8 mouse cellular contexts compared by ENCODE assay signal in genomic region chr7:80904921-80905515, GRCm38 (mm10). TPM values are rescaled to one million over a fixed set of nuclear protein-coding genes. Genes with fewer than 3 reads are reported as not detected.
DNase-seq lines count a peak whose midpoint lies in the region; ATAC-seq lines count a peak whose summit lies in the region.

Gene Nmb, minus strand, starts transcription at chr7:80905076.

- H3K27ac ChIP-seq in embryonic facial prominence, embryonic 14.5 days (replicated peaks; ENCODE audit: low read depth, low read length) = no peak within 1 kb of the TSS
- H3K27ac ChIP-seq in intestine, embryonic 16.5 days (ENCODE audit: low read length) = no peak within 1 kb of the TSS
- no peak within 1 kb of the TSS for H3K27ac ChIP-seq in limb, embryonic 15.5 days
- no peak within 1 kb of the TSS; the same call in 1 of the 2 replicates for H3K27ac ChIP-seq in midbrain, embryonic 14.5 days (replicated peaks; ENCODE audit: low read depth, low read length)

- H3K36me3 ChIP-seq in embryonic facial prominence, embryonic 14.5 days (ENCODE audit: control insufficient read depth, insufficient read depth, low read length) = peaks cover 18% of the 10 kb centered on the region
- no peaks in the 10 kb centered on the region for H3K36me3 ChIP-seq in intestine, embryonic 16.5 days (ENCODE audit: control insufficient read depth, insufficient read depth, low read length)
- H3K36me3 ChIP-seq in limb, embryonic 15.5 days = peaks cover 28% of the 10 kb centered on the region
- peaks cover 23% of the 10 kb centered on the region for H3K36me3 ChIP-seq in midbrain, embryonic 14.5 days (ENCODE audit: control insufficient read depth, insufficient read depth, low read length)

- peak within 1 kb of the TSS; percentile 46 for H3K4me3 ChIP-seq in embryonic facial prominence, embryonic 14.5 days (ENCODE audit: low read depth, low read length)
- H3K4me3 ChIP-seq in intestine, embryonic 16.5 days (ENCODE audit: low read length) = peak within 1 kb of the TSS; percentile 54
- H3K4me3 ChIP-seq in limb, embryonic 15.5 days = peak within 1 kb of the TSS; percentile 45
- H3K4me3 ChIP-seq in midbrain, embryonic 14.5 days (replicated peaks; ENCODE audit: low read depth, low read length) = peak within 1 kb of the TSS; percentile 35

- no peaks in the 10 kb centered on the region for H3K27me3 ChIP-seq in embryonic facial prominence, embryonic 14.5 days (replicated peaks; ENCODE audit: control insufficient read depth, insufficient read depth, low read length)
- no peaks in the 10 kb centered on the region for H3K27me3 ChIP-seq in intestine, embryonic 16.5 days (replicated peaks; ENCODE audit: control insufficient read depth, insufficient read depth, low read length)
- H3K27me3 ChIP-seq in limb, embryonic 15.5 days = no peaks in the 10 kb centered on the region
- no peaks in the 10 kb centered on the region for H3K27me3 ChIP-seq in midbrain, embryonic 14.5 days (ENCODE audit: control insufficient read depth, insufficient read depth, low read length)

- H3K4me2 ChIP-seq in embryonic facial prominence, embryonic 14.5 days (ENCODE audit: low read depth, low read length) = peak within 1 kb of the TSS; percentile 83
- peak within 1 kb of the TSS; percentile 93 for H3K4me2 ChIP-seq in intestine, embryonic 16.5 days (ENCODE audit: low read depth, low read length)
- peak within 1 kb of the TSS; percentile 88 for H3K4me2 ChIP-seq in limb, embryonic 15.5 days
- H3K4me2 ChIP-seq in midbrain, embryonic 14.5 days (ENCODE audit: low read length) = peak within 1 kb of the TSS; percentile 79

- 3% methylated on average over 15 of the region's 19 CpGs for WGBS in embryonic facial prominence, embryonic 14.5 days
- 4% methylated on average over 19 of the region's 19 CpGs for WGBS in intestine, embryonic 16.5 days
- 5% methylated on average over 19 of the region's 19 CpGs for WGBS in limb, embryonic 15.5 days
- 6% methylated on average over 19 of the region's 19 CpGs for WGBS in midbrain, embryonic 14.5 days

- ATAC-seq in embryonic facial prominence, embryonic 14.5 days (ENCODE audit: low read depth) = peak; percentile 71
- ATAC-seq in intestine, embryonic 16.5 days = peak; percentile 51
- ATAC-seq in limb, embryonic 15.5 days (ENCODE audit: insufficient number of reproducible peaks, low FRiP score, low TSS enrichment, low read depth) = no peak
- peak; percentile 53 for ATAC-seq in midbrain, embryonic 14.5 days (ENCODE audit: low FRiP score, low TSS enrichment)

- DNase-seq in layer of hippocampus, adult 11-12 months (ENCODE audit: low spot score) = peak; percentile 49
- no peak for DNase-seq in layer of hippocampus, adult 9-10 months (ENCODE audit: low spot score)
- peak; percentile 88 for DNase-seq in embryonic facial prominence, embryonic 14.5 days (ENCODE audit: low spot score)
- peak; percentile 98 for DNase-seq in heart, adult 11 months
- peak; percentile 87 for DNase-seq in midbrain, embryonic 14.5 days
- peak; percentile 52 to 75 for DNase-seq in spleen, postnatal 4 days (ENCODE audit: low spot score in 2 of 2)

- H3K4me1 ChIP-seq in embryonic facial prominence, embryonic 14.5 days (ENCODE audit: control insufficient read depth, insufficient read depth, low read length) = 0 out of 2 replicates have a peak, but pooled peaks cover 7% of the 10 kb centered on the region
- H3K4me1 ChIP-seq in intestine, embryonic 16.5 days (ENCODE audit: control insufficient read depth, insufficient read depth, low read length) = peaks cover 10% of the 10 kb centered on the region
- H3K4me1 ChIP-seq in limb, embryonic 15.5 days = peaks cover 24% of the 10 kb centered on the region
- H3K4me1 ChIP-seq in midbrain, embryonic 14.5 days (ENCODE audit: control insufficient read depth, insufficient read depth, low read length) = peaks cover 18% of the 10 kb centered on the region; the same call in 1 of the 2 replicates

- H3K9me3 ChIP-seq in embryonic facial prominence, embryonic 14.5 days (ENCODE audit: control insufficient read depth, low read length) = no peaks in the 10 kb centered on the region
- H3K9me3 ChIP-seq in intestine, embryonic 16.5 days (ENCODE audit: control insufficient read depth, low read length) = no peaks in the 10 kb centered on the region
- no peaks in the 10 kb centered on the region for H3K9me3 ChIP-seq in limb, embryonic 15.5 days
- H3K9me3 ChIP-seq in midbrain, embryonic 14.5 days (ENCODE audit: control insufficient read depth, low read length) = no peaks in the 10 kb centered on the region

- H3K9ac ChIP-seq in embryonic facial prominence, embryonic 14.5 days (ENCODE audit: low read depth, low read length) = peak within 1 kb of the TSS; percentile 62
- peak within 1 kb of the TSS; percentile 70 for H3K9ac ChIP-seq in intestine, embryonic 16.5 days (ENCODE audit: low read depth, low read length)
- H3K9ac ChIP-seq in limb, embryonic 15.5 days = no peak within 1 kb of the TSS
- peak within 1 kb of the TSS; percentile 54 for H3K9ac ChIP-seq in midbrain, embryonic 14.5 days (replicated peaks; ENCODE audit: low read length)

RNA-seq across cellular contexts. Expression of gene Nmb, which starts in this region (rescaled TPM):
- polyA plus RNA-seq in embryonic facial prominence, embryonic 14.5 days (2014; fragmentation: Nextera tagmentation; extraction: Ambion mirVana) = 7.7 and 9.0 TPM in 2 replicates
- 3.9 and 4.1 TPM in 2 replicates for polyA plus RNA-seq in intestine, embryonic 16.5 days (2015; fragmentation: Nextera tagmentation; extraction: Ambion mirVana)
- 5.6 and 6.6 TPM in 2 replicates for polyA plus RNA-seq in limb, embryonic 15.5 days (2015; fragmentation: Nextera tagmentation; extraction: Ambion mirVana)
- polyA plus RNA-seq in midbrain, embryonic 14.5 days (2014; fragmentation: Nextera tagmentation; extraction: Ambion mirVana) = 8.5 and 9.0 TPM in 2 replicates
